Mouse (Mus musculus): ENCODE results near the gene Phykpl.

DNA sequence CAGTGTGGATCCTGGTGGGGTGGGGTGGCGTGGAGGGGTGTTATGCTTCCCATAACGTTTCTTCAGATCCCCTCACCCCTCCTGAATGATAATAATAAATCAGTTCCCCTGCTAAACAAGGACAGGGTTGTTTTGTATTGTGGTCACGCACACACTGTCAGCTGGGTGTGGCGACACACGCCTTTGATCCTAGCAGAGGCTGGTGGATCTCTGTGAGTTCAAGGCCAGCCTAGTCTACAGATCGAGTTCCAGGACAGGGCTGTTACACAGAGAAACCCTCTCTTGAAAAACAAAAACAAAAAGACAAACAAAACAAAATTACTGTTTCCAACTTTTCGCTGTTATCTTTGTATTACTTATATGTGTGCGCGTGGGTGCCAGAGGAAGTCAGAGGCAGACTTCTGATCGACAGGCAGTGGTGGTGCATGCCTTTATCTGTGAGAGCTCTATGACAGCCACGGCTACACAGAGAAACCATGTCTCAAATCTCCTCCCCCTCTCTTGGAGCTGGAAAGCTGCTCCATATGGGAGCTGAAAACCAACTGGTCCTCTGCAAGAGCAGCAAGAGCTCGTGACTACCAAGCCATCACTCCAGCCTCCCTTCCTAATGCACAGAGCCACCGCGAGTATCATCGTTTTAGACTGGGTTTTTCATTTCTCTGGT lies 45.2 kb downstream of the Phykpl start:
- TF ChIP-seq EP300 (optimal IDR thresholded peaks at IDR 0.05) (no peak), CTCF (IDR thresholded peaks at IDR 0.05; ENCODE audit: low read depth) (no peak)

Data from stomach, postnatal 0 days (tissue).